Mouse (Mus musculus): ENCODE data around the gene Ercc2. TPM values are rescaled to one million over a fixed set of nuclear protein-coding genes. Genes with fewer than 3 reads are reported as not detected.
A peak's percentile ranks its signal among the peaks of the same experiment; 100 is the strongest.

Ercc2 gene
- total RNA-seq (2014; rRNA removed; ENCODE audit: low replicate concordance), result 20.4 and 30.8 TPM in 2 replicates
- polyA plus RNA-seq (2015; fragmentation: Nextera tagmentation; extraction: Ambion mirVana), result 4.9 and 6.0 TPM in 2 replicates

GRCm38 (mm10) chr7:19381377-19382165 lies at the start of gene Ercc2:
Ercc2 (plus strand) TSS chr7:19382010.
- H3K9ac ChIP-seq (replicated peaks; ENCODE audit: low read depth, low read length), result peak within 1 kb of the TSS; percentile 73
- H3K27ac ChIP-seq (ENCODE audit: low read depth), result no peak within 1 kb of the TSS
- peak within 1 kb of the TSS; percentile 85 for H3K4me2 ChIP-seq (ENCODE audit: low read depth, low read length)
- TF ChIP-seq CTCF (IDR thresholded peaks at IDR 0.05; ENCODE audit: low read depth) (no peak), EP300 (IDR thresholded peaks at IDR 0.05; ENCODE audit: low read depth) (no peak)
- peaks cover 6% of the 10 kb centered on the region; the same call in 1 of the 2 replicates for H3K4me1 ChIP-seq (ENCODE audit: control insufficient read depth, insufficient read depth)
- ATAC-seq (ENCODE audit: insufficient read depth, low read depth), result peak; percentile 95
- H3K4me3 ChIP-seq (ENCODE audit: low read depth, low read length), result peak within 1 kb of the TSS; percentile 91
- DNase-seq (ENCODE audit: low spot score), result peak; percentile 97
- WGBS, result 6% methylated on average over 47 of the region's 48 CpGs
- H3K27me3 ChIP-seq (ENCODE audit: control insufficient read depth, insufficient read depth, low read length), result no peaks in the 10 kb centered on the region
- peaks cover 32% of the 10 kb centered on the region for H3K36me3 ChIP-seq (replicated peaks; ENCODE audit: control insufficient read depth, insufficient read depth, low read length)
- H3K9me3 ChIP-seq (replicated peaks; ENCODE audit: control insufficient read depth, low read length), result no peaks in the 10 kb centered on the region

GRCm38 (mm10) chr7:19332709-19333352 lies 49.0 kb upstream of the Ercc2 start:
- no peaks in the 10 kb centered on the region for H3K9me3 ChIP-seq (replicated peaks; ENCODE audit: control insufficient read depth, low read length)
- peak; percentile 82 for TF ChIP-seq EP300 (IDR thresholded peaks at IDR 0.05; ENCODE audit: low read depth)
- TF ChIP-seq CTCF (IDR thresholded peaks at IDR 0.05; ENCODE audit: low read depth), result no peak
- no peaks in the 10 kb centered on the region for H3K27me3 ChIP-seq (ENCODE audit: control insufficient read depth, insufficient read depth, low read length)
- peak overlapping the region; percentile 70 for H3K4me2 ChIP-seq (ENCODE audit: low read depth, low read length)
- ATAC-seq (ENCODE audit: insufficient read depth, low read depth) (peak; percentile 81), DNase-seq (ENCODE audit: low spot score) (peak; percentile 92)
- peaks cover 27% of the 10 kb centered on the region for H3K4me1 ChIP-seq (ENCODE audit: control insufficient read depth, insufficient read depth)
- no peaks in the 10 kb centered on the region for H3K36me3 ChIP-seq (replicated peaks; ENCODE audit: control insufficient read depth, insufficient read depth, low read length)
- peak overlapping the region; percentile 68 for H3K27ac ChIP-seq (ENCODE audit: low read depth)
- under 1% methylated on average over 50 of the region's 52 CpGs for WGBS
- peak overlapping the region; percentile 57 for H3K9ac ChIP-seq (replicated peaks; ENCODE audit: low read depth, low read length)
- H3K4me3 ChIP-seq (ENCODE audit: low read depth, low read length), result peak overlapping the region; percentile 52

GRCm38 (mm10) chr7:19335583-19335982 lies 46.2 kb upstream of the Ercc2 start:
- no peak overlapping the region for H3K9ac ChIP-seq (replicated peaks; ENCODE audit: low read depth, low read length)
- TF ChIP-seq EP300 (IDR thresholded peaks at IDR 0.05; ENCODE audit: low read depth), result no peak
- TF ChIP-seq CTCF (IDR thresholded peaks at IDR 0.05; ENCODE audit: low read depth), result no peak
- no peaks in the 10 kb centered on the region for H3K27me3 ChIP-seq (ENCODE audit: control insufficient read depth, insufficient read depth, low read length)
- H3K4me2 ChIP-seq (ENCODE audit: low read depth, low read length), result no peak overlapping the region
- no peak for DNase-seq (ENCODE audit: low spot score)
- WGBS, result 52% methylated on average over 3 of the region's 3 CpGs
- ATAC-seq (ENCODE audit: insufficient read depth, low read depth), result no peak
- no peaks in the 10 kb centered on the region for H3K9me3 ChIP-seq (replicated peaks; ENCODE audit: control insufficient read depth, low read length)
- no peak overlapping the region for H3K27ac ChIP-seq (ENCODE audit: low read depth)
- peaks cover 26% of the 10 kb centered on the region for H3K4me1 ChIP-seq (ENCODE audit: control insufficient read depth, insufficient read depth)
- H3K4me3 ChIP-seq (ENCODE audit: low read depth, low read length), result no peak overlapping the region
- no peaks in the 10 kb centered on the region for H3K36me3 ChIP-seq (replicated peaks; ENCODE audit: control insufficient read depth, insufficient read depth, low read length)

- peaks cover 27% of the 10 kb centered on the region for H3K4me1 ChIP-seq (ENCODE audit: control insufficient read depth, insufficient read depth)
- no peak for DNase-seq (ENCODE audit: low spot score)
Observed at GRCm38 (mm10) chr7:19337122-19337521, 44.7 kb upstream of the Ercc2 start.

GRCm38 (mm10) chr7:19338060-19338459 lies 43.8 kb upstream of the Ercc2 start:
- no peak for DNase-seq (ENCODE audit: low spot score)
- Histone ChIP-seq H3K9ac (replicated peaks; ENCODE audit: low read depth, low read length) (no peak overlapping the region), H3K27me3 (ENCODE audit: control insufficient read depth, insufficient read depth, low read length) (no peaks in the 10 kb centered on the region), H3K4me1 (ENCODE audit: control insufficient read depth, insufficient read depth) (peaks cover 22% of the 10 kb centered on the region; the same call in 1 of the 2 replicates), H3K9me3 (replicated peaks; ENCODE audit: control insufficient read depth, low read length) (no peaks in the 10 kb centered on the region), H3K4me2 (ENCODE audit: low read depth, low read length) (no peak overlapping the region), H3K36me3 (replicated peaks; ENCODE audit: control insufficient read depth, insufficient read depth, low read length) (no peaks in the 10 kb centered on the region), H3K27ac (ENCODE audit: low read depth) (no peak overlapping the region), H3K4me3 (ENCODE audit: low read depth, low read length) (no peak overlapping the region)
- 51% methylated on average over 2 of the region's 2 CpGs for WGBS
- ATAC-seq (ENCODE audit: insufficient read depth, low read depth), result no peak
- TF ChIP-seq EP300 (IDR thresholded peaks at IDR 0.05; ENCODE audit: low read depth), result no peak

More at GRCm38 (mm10) chr7:19337122-19337521, 44.7 kb upstream of the Ercc2 start:
- WGBS, result 49% methylated on average over 10 of the region's 10 CpGs
- Histone ChIP-seq H3K9ac (replicated peaks; ENCODE audit: low read depth, low read length) (no peak overlapping the region; the same call in 1 of the 2 replicates), H3K9me3 (replicated peaks; ENCODE audit: control insufficient read depth, low read length) (no peaks in the 10 kb centered on the region), H3K27ac (ENCODE audit: low read depth) (0 out of 2 replicates have a peak overlapping the region, but pooled peaks have one; percentile 16), H3K4me2 (ENCODE audit: low read depth, low read length) (no peak overlapping the region), H3K4me3 (ENCODE audit: low read depth, low read length) (no peak overlapping the region), H3K27me3 (ENCODE audit: control insufficient read depth, insufficient read depth, low read length) (no peaks in the 10 kb centered on the region), H3K36me3 (replicated peaks; ENCODE audit: control insufficient read depth, insufficient read depth, low read length) (no peaks in the 10 kb centered on the region)
- TF ChIP-seq CTCF (IDR thresholded peaks at IDR 0.05; ENCODE audit: low read depth) (no peak), EP300 (IDR thresholded peaks at IDR 0.05; ENCODE audit: low read depth) (no peak)
- ATAC-seq (ENCODE audit: insufficient read depth, low read depth), result no peak
